Mouse (Mus musculus): ENCODE measurements around the gene Il22ra2. TPM values are rescaled to one million over a fixed set of nuclear protein-coding genes. Genes with fewer than 3 reads are reported as not detected.

The Il22ra2 gene
- total RNA-seq, 2 experiments from 2014 or later = not detected

Other genes starting within 250 kb of the Il22ra2 start
- 10 to 100 TPM; 45.4 to 53.7 TPM for gene Ifngr1, start 30.0 kb upstream of the Il22ra2 start, total RNA-seq (2021)
- gene Il20ra, start 90.6 kb downstream of the Il22ra2 start, total RNA-seq (2021) = not detected
- gene Slc35d3, start 229.5 kb downstream of the Il22ra2 start, total RNA-seq (2021) = not detected

All from heart, postnatal 25 days (tissue).